ENCODE assay signal across 21 mouse cellular contexts in the genomic region with DNA sequence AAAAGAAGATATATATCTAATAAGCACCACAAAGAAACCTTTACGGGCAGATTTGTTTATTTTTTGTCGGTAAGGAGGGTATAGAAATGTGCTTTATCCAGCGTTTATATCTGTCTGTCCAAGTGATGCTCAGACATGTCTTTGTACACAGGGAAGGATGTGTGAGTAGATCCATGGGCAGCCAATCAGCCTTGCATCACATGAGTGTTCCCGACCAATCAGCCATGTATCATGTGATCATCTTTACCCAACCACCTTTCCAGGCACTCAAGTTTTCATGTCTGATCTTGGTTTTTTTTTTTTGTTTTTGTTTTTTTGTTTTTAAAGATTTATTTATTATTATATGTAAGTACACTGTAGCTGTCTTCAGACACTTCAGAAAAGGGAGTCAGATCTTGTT.
"Had no signal": no experiment of that assay in that cellular context is flagged by ENCODE, and none has a peak within 500 bp of the region (broad histone marks: within the 10 kb centered on the region; RNA-seq: fewer than 3 reads in every experiment).

No protein-coding gene starts in this region.

- DNase-seq: kidney, adult 9 months; kidney, postnatal 14 days; kidney, postnatal 4 days; liver; lung, adult 18-20 months; lung, postnatal 10 days; lung, postnatal 4 days; retina, postnatal 1 day; right cerebral cortex, postnatal 25 days; spleen, adult 18-20 months; thymus, postnatal 36 days had no signal

- H3K9me3 ChIP-seq: limb, embryonic 10.5 days; limb, embryonic 13.5 days; liver, embryonic 12.5 days; liver, embryonic 15.5 days; lung, embryonic 15.5 days; midbrain, embryonic 12.5 days; midbrain, embryonic 15.5 days; neural tube, embryonic 13.5 days; stomach, embryonic 15.5 days had no signal

- H3K27ac ChIP-seq: layer of hippocampus, adult 2 months; limb, embryonic 10.5 days; limb, embryonic 13.5 days; liver, embryonic 12.5 days; liver, embryonic 15.5 days; lung, embryonic 15.5 days; midbrain, embryonic 12.5 days; midbrain, embryonic 15.5 days; neural tube, embryonic 13.5 days; stomach, embryonic 15.5 days had no signal

- H3K27me3 ChIP-seq: limb, embryonic 13.5 days; stomach, embryonic 15.5 days had no signal

- H3K4me3 ChIP-seq: layer of hippocampus, adult 2 months; limb, embryonic 10.5 days; liver, embryonic 12.5 days; liver, embryonic 15.5 days; lung, embryonic 15.5 days; midbrain, embryonic 12.5 days; midbrain, embryonic 15.5 days; neural tube, embryonic 13.5 days; stomach, embryonic 15.5 days had no signal

- H3K36me3 ChIP-seq: limb, embryonic 10.5 days; liver, embryonic 12.5 days; liver, embryonic 15.5 days; lung, embryonic 15.5 days; midbrain, embryonic 12.5 days; midbrain, embryonic 15.5 days; neural tube, embryonic 13.5 days; stomach, embryonic 15.5 days had no signal

- ATAC-seq: liver, embryonic 12.5 days; midbrain, embryonic 15.5 days had no signal

- H3K4me2 ChIP-seq: liver, embryonic 12.5 days; liver, embryonic 15.5 days; lung, embryonic 15.5 days; midbrain, embryonic 12.5 days; midbrain, embryonic 15.5 days; stomach, embryonic 15.5 days had no signal

- H3K9ac ChIP-seq: limb, embryonic 13.5 days; liver, embryonic 12.5 days; liver, embryonic 15.5 days; lung, embryonic 15.5 days; midbrain, embryonic 12.5 days; midbrain, embryonic 15.5 days; neural tube, embryonic 13.5 days; stomach, embryonic 15.5 days had no signal
